Mouse (Mus musculus) bone marrow, adult 2 months (tissue): ENCODE measurements around the gene Eno3.

Experiments
- CTCF ChIP-seq: fragments of 200-500 bp; IDR thresholded peaks from 2 replicates; pipeline ENCODE4 v1.5.1; 2011; ENCODE audit warnings: low read length, control low read depth; ENCODE audit not compliant: control insufficient read depth, insufficient read depth
- POLR2A ChIP-seq: fragments of 200-500 bp; IDR thresholded peaks from 2 replicates; pipeline ENCODE4 v1.6.1; 2011; ENCODE audit warnings: low read depth, mild to moderate bottlenecking, control low read depth, low read length, borderline replicate concordance; ENCODE audit not compliant: control insufficient read depth

DNA sequence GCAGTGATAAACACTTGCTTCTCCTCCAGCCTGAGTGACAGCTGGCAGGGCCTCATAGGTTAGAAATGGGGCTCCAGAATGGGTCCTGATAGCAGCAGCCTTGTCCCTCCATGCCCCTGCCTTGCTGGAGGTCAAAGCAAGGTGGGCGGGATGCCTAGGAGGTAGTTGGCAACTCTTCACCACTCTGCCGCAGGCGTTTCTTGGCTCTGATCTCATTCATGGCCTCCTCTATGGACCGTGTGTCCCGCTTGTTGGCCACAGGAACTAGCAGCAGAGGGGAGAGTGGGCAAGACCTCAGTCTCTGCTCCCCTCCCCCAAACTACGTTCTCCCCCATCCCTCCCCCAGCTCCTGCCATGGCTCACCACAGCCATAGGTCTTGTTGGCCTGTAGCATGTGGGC is 7.0 kb downstream of the Eno3 start:
- TF ChIP-seq CTCF (no peak), POLR2A (no peak)
